Mouse (Mus musculus) brain, embryonic 18.5 days (tissue): Measurements from ENCODE around the gene Mrrf.

Source experiments
- DNase-seq: peaks from one replicate; pipeline ENCODE4 v3.0.0-alpha.2; 2012; ENCODE audit warnings: low read depth, low spot score

Mrrf gene

DNA sequence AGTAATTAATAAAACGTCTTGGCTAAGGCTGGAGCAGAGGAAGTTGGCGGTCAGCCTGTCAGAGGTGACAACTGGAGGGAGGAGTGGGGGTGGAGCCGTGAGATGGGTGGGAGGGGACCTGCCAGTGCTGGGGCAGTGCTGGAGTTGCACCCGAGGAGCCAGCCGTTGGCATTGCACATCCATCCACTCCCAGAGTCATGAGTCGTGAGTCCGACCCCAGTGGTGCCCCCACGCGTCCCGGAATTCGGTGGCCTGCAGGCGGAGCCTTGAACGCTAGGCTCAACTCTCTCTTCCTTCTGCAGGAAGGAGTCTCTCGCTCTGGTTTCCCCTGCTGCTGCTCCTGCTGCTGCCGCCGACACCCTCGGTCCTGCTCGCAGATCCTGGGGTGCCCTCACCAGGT lies 94.2 kb downstream of the Mrrf start, which contains the start of gene Ptgs1:
TSS of gene Ptgs1 (plus strand) at position 61 of the 400 bp plus-strand sequence.
- no peak for DNase-seq

DNA sequence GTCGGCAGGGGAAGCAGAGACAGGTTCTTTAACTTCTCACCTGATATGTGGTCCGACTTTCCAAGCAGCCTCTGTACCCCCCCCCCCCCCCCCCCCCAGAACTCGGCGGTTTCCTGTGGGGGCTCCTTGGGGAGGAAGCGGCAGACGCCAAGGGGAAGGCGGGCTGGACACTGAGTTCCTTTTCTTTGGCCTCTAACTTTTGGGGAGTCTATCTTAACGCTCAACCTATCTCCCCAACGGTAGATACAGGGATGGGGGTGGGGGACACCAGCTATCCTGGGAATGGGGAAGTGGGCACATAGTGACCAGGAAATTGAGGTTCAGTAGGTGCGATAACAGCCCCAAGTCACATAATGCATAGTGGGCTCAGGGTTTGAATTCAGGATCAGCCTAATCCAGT lies 94.8 kb downstream of the Mrrf start:
- no peak for DNase-seq

DNA sequence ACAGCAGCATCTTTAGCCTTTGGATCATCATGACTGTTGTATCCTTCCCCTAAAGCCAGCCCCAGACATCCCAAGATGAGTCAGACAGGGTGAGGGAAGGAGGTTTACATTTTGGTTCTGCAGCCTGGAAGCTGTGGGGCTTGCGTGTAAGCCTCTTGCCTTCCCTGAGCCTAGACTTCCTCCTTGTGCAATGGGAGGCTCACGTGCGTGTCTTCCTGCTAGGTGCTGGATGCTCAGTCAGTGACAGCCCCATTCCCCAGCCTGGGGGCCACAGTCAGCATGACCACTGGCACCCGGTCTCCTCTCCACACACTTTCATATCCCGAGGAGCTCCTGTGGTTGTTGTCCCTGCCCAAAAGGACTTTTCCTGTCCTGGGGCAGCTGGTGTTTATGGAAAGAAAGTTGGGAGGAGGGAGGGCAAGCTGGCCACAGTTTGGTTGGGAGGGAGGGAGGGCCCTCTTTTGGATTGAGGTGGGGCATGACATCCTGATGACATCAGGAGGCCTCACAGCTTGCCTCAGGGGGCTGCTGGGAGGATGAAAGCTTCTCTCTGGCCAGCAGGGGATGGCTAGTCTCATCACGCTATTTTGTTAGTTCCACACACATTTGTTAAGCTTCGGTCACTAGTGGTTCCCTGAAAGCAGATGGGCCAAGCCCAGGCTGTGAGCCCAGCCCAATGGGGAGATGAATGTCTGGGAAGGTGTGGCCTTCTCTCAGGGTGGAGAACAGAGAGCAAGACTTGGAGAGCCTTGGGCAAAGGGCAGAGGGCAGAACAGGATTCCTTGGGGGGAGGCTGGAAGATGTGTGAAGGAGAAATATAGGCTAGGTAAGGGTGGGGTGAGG lies 98.6 kb downstream of the Mrrf start:
- no peak for DNase-seq

DNA sequence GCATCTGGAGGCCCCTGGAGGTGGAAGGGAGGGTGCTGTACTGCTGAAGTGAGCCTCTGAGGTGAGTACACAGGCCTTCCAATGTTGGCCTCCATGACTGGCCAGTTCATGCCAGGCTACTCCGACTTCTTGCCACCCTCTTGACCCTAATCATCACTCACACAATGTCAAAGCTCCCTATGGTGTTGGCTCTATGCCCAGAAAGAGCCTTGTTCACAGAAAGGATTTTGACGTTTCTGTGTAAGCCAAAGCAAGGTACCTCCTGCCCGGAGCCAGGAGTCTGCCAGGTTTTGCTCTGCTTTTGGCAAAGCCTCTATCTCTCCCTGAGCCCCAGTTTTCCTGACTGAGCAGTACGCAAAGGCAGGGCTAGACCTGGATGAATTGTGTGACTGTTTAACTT lies 99.7 kb downstream of the Mrrf start:
- DNase-seq = no peak

DNA sequence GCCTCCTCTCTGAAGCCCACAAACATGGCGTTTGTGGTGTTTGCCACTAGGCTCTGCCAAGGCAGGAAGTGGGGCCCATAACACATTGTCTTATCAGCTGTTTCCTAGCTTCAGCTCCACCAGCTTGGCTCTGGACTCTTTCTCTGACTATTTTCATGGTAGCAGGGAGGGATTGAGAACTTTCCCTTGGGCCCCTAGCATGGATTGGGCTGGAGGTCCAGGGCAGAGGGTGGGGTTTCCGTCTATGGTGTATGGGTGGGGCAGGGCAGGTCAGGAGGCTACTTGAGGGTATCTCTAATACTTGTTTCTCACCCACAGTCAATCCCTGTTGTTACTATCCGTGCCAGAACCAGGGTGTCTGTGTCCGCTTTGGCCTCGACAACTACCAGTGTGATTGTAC lies 100.7 kb downstream of the Mrrf start:
- DNase-seq = no peak

DNA sequence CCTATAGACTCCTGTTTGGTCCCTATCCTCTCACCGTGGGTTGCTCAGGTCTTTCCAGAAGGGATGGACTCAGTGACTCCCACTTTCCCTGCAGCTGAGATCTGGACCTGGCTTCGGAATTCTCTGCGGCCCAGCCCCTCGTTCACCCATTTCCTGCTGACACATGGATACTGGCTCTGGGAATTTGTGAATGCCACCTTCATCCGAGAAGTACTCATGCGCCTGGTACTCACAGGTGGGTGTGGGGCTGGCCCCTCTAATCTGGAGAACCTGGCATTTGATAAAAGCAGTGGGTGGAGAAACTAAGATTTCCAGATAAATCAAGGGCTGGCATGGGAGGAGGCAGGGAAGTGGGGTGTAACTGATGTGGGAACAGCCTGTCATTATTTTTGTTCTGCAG lies 101.4 kb downstream of the Mrrf start:
- no peak for DNase-seq

DNA sequence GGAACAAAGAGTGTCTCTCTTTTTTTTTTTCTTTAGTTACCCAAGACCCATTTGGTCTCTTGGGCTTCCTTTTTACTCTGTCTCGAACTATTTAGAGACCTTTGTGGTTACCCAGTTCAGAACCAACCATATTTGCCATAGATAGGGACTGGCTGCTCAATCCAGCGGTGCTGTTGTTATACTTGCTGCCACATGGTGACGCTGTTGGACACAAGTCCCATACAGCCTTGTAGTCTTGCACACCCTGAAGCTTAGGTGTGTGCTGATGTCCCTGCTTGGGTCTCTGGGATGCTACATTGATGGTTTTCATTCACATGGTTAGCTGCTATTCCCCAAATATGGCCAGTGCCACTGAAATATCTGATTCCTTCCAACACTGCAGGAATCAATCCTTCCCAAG lies 102.3 kb downstream of the Mrrf start:
- no peak for DNase-seq

DNA sequence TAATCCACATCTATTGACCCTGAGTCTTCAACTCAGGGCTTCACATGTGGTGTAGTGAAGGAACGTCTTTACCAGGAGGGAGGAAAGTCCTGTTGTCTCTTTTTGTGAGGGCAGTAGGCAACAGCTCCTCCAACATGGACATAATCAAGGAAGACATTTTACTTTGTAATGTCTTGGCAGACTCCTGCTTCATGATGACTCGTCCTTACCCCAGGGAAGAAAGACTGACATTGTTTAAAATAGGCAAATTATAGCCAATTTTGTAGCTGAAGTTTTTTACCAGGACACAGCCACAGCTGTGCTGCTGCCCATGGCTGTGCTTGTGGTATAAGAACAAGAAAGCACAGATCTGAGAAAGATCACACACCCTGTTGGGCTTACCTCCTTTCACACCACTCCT lies 102.8 kb downstream of the Mrrf start:
- DNase-seq = no peak
